8 mouse cellular contexts compared by ENCODE assay signal in the genomic region with DNA sequence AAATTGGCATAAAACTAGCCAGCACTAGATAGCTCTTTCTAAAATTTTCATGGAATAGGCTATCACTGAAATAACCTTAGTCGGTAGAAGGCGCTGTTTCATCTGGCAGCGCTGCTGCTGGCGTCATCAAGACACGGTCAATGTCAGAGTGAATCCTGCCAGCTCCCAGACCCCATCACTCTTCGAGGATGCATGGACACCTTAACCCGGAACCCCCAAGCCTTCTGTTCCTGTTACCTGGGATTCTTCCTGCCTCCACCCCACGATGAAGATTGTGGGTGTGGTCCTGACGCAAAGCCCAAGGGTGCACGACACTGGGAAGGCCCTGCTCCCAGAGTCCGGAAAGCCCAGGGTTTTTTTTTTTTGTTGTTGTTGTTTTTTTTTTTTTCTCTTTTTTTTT. TPM values are rescaled to one million over a fixed set of nuclear protein-coding genes. Genes with fewer than 3 reads are reported as not detected.
DNase-seq lines count a peak whose midpoint lies in the region; ATAC-seq and TF ChIP-seq lines count a peak whose summit lies in the region.

No protein-coding gene starts in this region.

- peaks cover 24% of the 10 kb centered on the region for H3K27me3 ChIP-seq in forebrain, embryonic 13.5 days
- peaks cover 3% of the 10 kb centered on the region; the same call in 1 of the 2 replicates for H3K27me3 ChIP-seq in neural tube, embryonic 14.5 days (ENCODE audit: control insufficient read depth, insufficient read depth, low read length)

- ATAC-seq in cerebellum, adult (ENCODE audit: insufficient number of reproducible peaks, low FRiP score, low TSS enrichment), result peak; percentile 42
- ATAC-seq in forebrain, embryonic 13.5 days, result peak; percentile 43
- peak; percentile 35 for ATAC-seq in neural tube, embryonic 14.5 days (ENCODE audit: low read depth)

- WGBS in forebrain, embryonic 13.5 days, result under 1% methylated on average over 11 of the region's 11 CpGs
- 1% methylated on average over 11 of the region's 11 CpGs for WGBS in neural tube, embryonic 14.5 days

- H3K27ac ChIP-seq in ES-E14 (ENCODE audit: insufficient read depth, low read depth, low read length, poor library complexity, severe bottlenecking), result no peak overlapping the region
- H3K27ac ChIP-seq in forebrain, embryonic 13.5 days, result peak overlapping the region; percentile 37; the same call in 1 of the 2 replicates
- H3K27ac ChIP-seq in neural tube, embryonic 14.5 days (ENCODE audit: low read depth, low read length), result peak overlapping the region; percentile 66

- H3K9ac ChIP-seq in ES-E14 (ENCODE audit: insufficient read depth, low read depth, low read length, poor library complexity, severe bottlenecking), result no peak overlapping the region
- H3K9ac ChIP-seq in forebrain, embryonic 13.5 days, result no peak overlapping the region
- H3K9ac ChIP-seq in neural tube, embryonic 14.5 days (replicated peaks; ENCODE audit: low read depth, low read length), result 0 out of 2 replicates have a peak overlapping the region, but pooled peaks have one; percentile 39

- DNase-seq in ES-E14 (ENCODE audit: low read depth, low spot score), result peak; percentile 55
- peak; percentile 70 to 84 for DNase-seq in heart, postnatal 14 days
- DNase-seq in layer of hippocampus, adult 18-20 months (ENCODE audit: low spot score in 2 of 2), result peak; percentile 62 to 88
- peak; percentile 77 to 82 for DNase-seq in lung, adult 18-20 months
- peak; percentile 65 for DNase-seq in testis, postnatal 14 days (ENCODE audit: low spot score)

- peaks cover 2 to 6% of the 10 kb centered on the region in 2 experiments for H3K4me1 ChIP-seq in ES-E14 (ENCODE audit: control insufficient read depth in 2 of 2, insufficient read depth in 2 of 2, low read length in 2 of 2, poor library complexity in 1 of 2)
- H3K4me1 ChIP-seq in forebrain, embryonic 13.5 days, result peaks cover 16% of the 10 kb centered on the region
- peaks cover 9% of the 10 kb centered on the region; the same call in 1 of the 2 replicates for H3K4me1 ChIP-seq in neural tube, embryonic 14.5 days (ENCODE audit: control insufficient read depth, insufficient read depth, low read length)

- H3K36me3 ChIP-seq in ES-E14 (ENCODE audit: control insufficient read depth, insufficient read depth, low read length, poor library complexity, severe bottlenecking), result no peaks in the 10 kb centered on the region
- no peaks in the 10 kb centered on the region for H3K36me3 ChIP-seq in forebrain, embryonic 13.5 days (ENCODE audit: poor library complexity, severe bottlenecking)
- no peaks in the 10 kb centered on the region for H3K36me3 ChIP-seq in neural tube, embryonic 14.5 days (ENCODE audit: control insufficient read depth, insufficient read depth, low read length)

- in situ Hi-C loops in ES-E14 (cut with MboI; ENCODE audit: low sequenced_read_pairs in 2 of 2, unreplicated experiment in 2 of 2), result no loop called here

- peak overlapping the region; percentile 85 for H3K4me2 ChIP-seq in forebrain, embryonic 13.5 days
- peak overlapping the region; percentile 69 for H3K4me2 ChIP-seq in neural tube, embryonic 14.5 days (ENCODE audit: low read depth, low read length)

- intact Hi-C loops in heart, postnatal 14 days (cut with DNase I), result loop anchor here (10.0 kb wide), 1 partner anchor 54 kb away; no protein-coding TSS in a partner anchor

- peak overlapping the region; percentile 48 to 82 for H3K4me3 ChIP-seq in ES-E14 (ENCODE audit: insufficient read depth in 1 of 2, low read depth in 1 of 2, low read length in 2 of 2, poor library complexity in 1 of 2, severe bottlenecking in 1 of 2)
- peak overlapping the region; percentile 74 for H3K4me3 ChIP-seq in forebrain, embryonic 13.5 days
- peak overlapping the region; percentile 78 for H3K4me3 ChIP-seq in neural tube, embryonic 14.5 days (ENCODE audit: low read depth, low read length)

- no peaks in the 10 kb centered on the region for H3K9me3 ChIP-seq in ES-E14 (ENCODE audit: control insufficient read depth, insufficient read depth, low read depth, low read length)
- no peaks in the 10 kb centered on the region for H3K9me3 ChIP-seq in forebrain, embryonic 13.5 days (replicated peaks)
- H3K9me3 ChIP-seq in neural tube, embryonic 14.5 days (ENCODE audit: control insufficient read depth, low read length), result no peaks in the 10 kb centered on the region

TF ChIP-seq in ES-E14, 5 proteins besides CTCF, POLR2A, EP300 and RAD21:
- no peak for TF ChIP-seq HCFC1 (IDR thresholded peaks at IDR 0.05; ENCODE audit: borderline replicate concordance, insufficient read depth, low read length)
- no peak for TF ChIP-seq ZC3H11A (IDR thresholded peaks at IDR 0.05; ENCODE audit: borderline replicate concordance, low read depth, low read length)
- TF ChIP-seq MAFK (IDR thresholded peaks at IDR 0.05; ENCODE audit: insufficient read depth, low read depth, low read length), result peak; percentile 45; the same call in 1 of the 2 replicates
- peak; percentile 96 for TF ChIP-seq ZNF384 (IDR thresholded peaks at IDR 0.05; ENCODE audit: low read depth, low read length)

RNA-seq across cellular contexts. Expression of gene Dop1b, which starts 0.8 kb away (rescaled TPM):
- total RNA-seq in ES-E14 (2012; rRNA removed), result 11.6 and 16.8 TPM in 2 replicates
- 17.1 and 18.3 TPM in 2 replicates for polyA plus RNA-seq in forebrain, embryonic 13.5 days (2015; fragmentation: Nextera tagmentation; extraction: Ambion mirVana)
- 10 to 100 TPM; 17.6 to 17.8 TPM for total RNA-seq in heart, postnatal 14 days (2021)
- 10 to 100 TPM; 90.5 to 95.7 TPM for total RNA-seq in layer of hippocampus, adult 18-20 months (2021)
- 43.7 and 44.9 TPM in 2 replicates for polyA plus RNA-seq in neural tube, embryonic 14.5 days (2014; fragmentation: Nextera tagmentation; extraction: Ambion mirVana)

RNA-seq across cellular contexts. Expression of gene Cbr3, which starts 27.9 kb away (rescaled TPM):
- 15.2 and 16.0 TPM in 2 replicates for total RNA-seq in ES-E14 (2012; rRNA removed)
- 0.15 TPM in 1 of 2 replicates, not detected in the other for polyA plus RNA-seq in forebrain, embryonic 13.5 days (2015; fragmentation: Nextera tagmentation; extraction: Ambion mirVana)
- 1 to 10 TPM; 2.7 to 3.4 TPM for total RNA-seq in heart, postnatal 14 days (2021)
- 10 to 100 TPM; 16.2 to 18.5 TPM for total RNA-seq in layer of hippocampus, adult 18-20 months (2021)
- polyA plus RNA-seq in neural tube, embryonic 14.5 days (2014; fragmentation: Nextera tagmentation; extraction: Ambion mirVana), result 0.82 and 0.99 TPM in 2 replicates
